Mouse (Mus musculus) intestine, postnatal 0 days (tissue): Measurements from ENCODE around the gene Nipal3. TPM values are rescaled to one million over a fixed set of nuclear protein-coding genes. Genes with fewer than 3 reads are reported as not detected.

Source experiments
- ATAC-seq: fragments of 200-750 bp; cut with Nextera tagmentation; 2 replicates; pipeline ENCODE4 v1.8.0; 2017; ENCODE audit warnings: mild to moderate bottlenecking, moderate TSS enrichment, moderate library complexity
- H3K27ac ChIP-seq: fragments of 300-500 bp; sonication (generic); 2 replicates; pipeline ENCODE4 v1.5.1; 2014; ENCODE audit warnings: mild to moderate bottlenecking, low read depth, low read length, moderate library complexity
- H3K27me3 ChIP-seq: fragments of 300-500 bp; sonication (generic); replicated peaks from 2 replicates; pipeline ENCODE4 v1.6.1; 2014; ENCODE audit warnings: low read length, mixed read lengths; ENCODE audit not compliant: control insufficient read depth, insufficient read depth
- H3K36me3 ChIP-seq: fragments of 300-500 bp; sonication (generic); 2 replicates; pipeline ENCODE4 v1.6.1; 2014; ENCODE audit warnings: mild to moderate bottlenecking, moderate library complexity; ENCODE audit not compliant: control insufficient read depth, insufficient read depth
- H3K4me1 ChIP-seq: fragments of 300-500 bp; sonication (generic); replicated peaks from 2 replicates; pipeline ENCODE4 v1.6.1; 2014; ENCODE audit warnings: antibody characterized with exemption, low read length, mixed read lengths; ENCODE audit not compliant: control insufficient read depth, insufficient read depth
- H3K4me2 ChIP-seq: fragments of 300-500 bp; sonication (generic); replicated peaks from 2 replicates; pipeline ENCODE4 v1.6.1; 2014; ENCODE audit warnings: low read depth, mild to moderate bottlenecking, moderate library complexity
- H3K4me3 ChIP-seq: fragments of 300-500 bp; sonication (generic); 2 replicates; pipeline ENCODE4 v1.5.1; 2014; ENCODE audit warnings: low read depth, low read length
- H3K9ac ChIP-seq: fragments of 300-500 bp; sonication (generic); 2 replicates; pipeline ENCODE4 v1.6.1; 2014; ENCODE audit warnings: mild to moderate bottlenecking, low read depth, low read length
- H3K9me3 ChIP-seq: fragments of 300-500 bp; sonication (generic); 2 replicates; pipeline ENCODE4 v1.6.1; 2016; ENCODE audit warnings: mixed run types; ENCODE audit not compliant: control insufficient read depth
- CTCF ChIP-seq: sonication (generic); IDR thresholded peaks from 2 replicates; pipeline ENCODE4 v1.5.1; 2016; ENCODE audit warnings: low read depth, mild to moderate bottlenecking, control low read depth, antibody characterized with exemption, moderate library complexity
- WGBS: fragments of 180-500 bp; shearing (Covaris S2); extraction: QIAGEN DNeasy Blood & Tissue Kit; methylation state at CpG from one replicate; pipeline ENCODE4 v1.1.7; 2014; 5-methylcytosine and 5-hydroxymethylcytosine counted together
- polyA plus RNA-seq: library from polyadenylated mRNA; unstranded; fragments of >200 nt; fragmentation: Nextera tagmentation; extraction: Ambion mirVana; gene quantifications from 2 replicates; pipeline ENCODE4 v1.2.1, GENCODE M21; 2015

Nipal3 gene
- polyA plus RNA-seq, 1 experiment from 2014 or later, result 5.7 TPM

DNA sequence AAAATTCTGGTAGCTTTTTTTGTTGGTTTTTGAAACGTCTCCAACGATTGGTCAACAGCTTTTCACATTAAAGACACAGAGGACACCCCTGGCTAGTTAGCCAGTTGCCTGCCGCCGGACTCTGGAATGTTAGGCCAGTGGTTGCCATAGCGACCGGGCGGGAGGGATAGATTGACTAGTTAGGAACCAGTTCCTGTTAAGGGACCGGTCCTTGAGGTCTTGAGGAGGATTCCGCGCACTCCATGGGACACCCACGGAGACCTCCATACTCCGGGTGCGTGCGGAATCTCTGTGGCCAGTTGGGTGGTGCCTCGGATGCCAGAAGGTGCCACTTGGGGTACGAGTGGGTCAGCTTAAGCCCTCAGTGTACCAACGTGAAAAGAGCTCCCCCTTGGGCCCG lies 972 bp upstream of the Nipal3 start:
- Histone ChIP-seq H3K27ac (no peak overlapping the region), H3K4me3 (no peak overlapping the region), H3K9ac (no peak overlapping the region), H3K36me3 (peaks cover 3% of the 10 kb centered on the region; the same call in 1 of the 2 replicates), H3K27me3 (no peaks in the 10 kb centered on the region), H3K9me3 (no peaks in the 10 kb centered on the region), H3K4me1 (no peaks in the 10 kb centered on the region; the same call in 1 of the 2 replicates), H3K4me2 (0 out of 2 replicates have a peak overlapping the region, but pooled peaks have one; percentile 21)
- 22% methylated on average over 18 of the region's 18 CpGs for WGBS
- ATAC-seq, result no peak
- TF ChIP-seq CTCF, result peak; percentile 11; the same call in 1 of the 2 replicates

- no peak overlapping the region for H3K9ac ChIP-seq
- 18% methylated on average over 9 of the region's 9 CpGs for WGBS
- peak overlapping the region; percentile 69 for H3K4me3 ChIP-seq
- peak overlapping the region; percentile 95 for H3K4me2 ChIP-seq
- peaks cover 6% of the 10 kb centered on the region; the same call in 1 of the 2 replicates for H3K36me3 ChIP-seq
- no peak overlapping the region for H3K27ac ChIP-seq
- H3K9me3 ChIP-seq, result no peaks in the 10 kb centered on the region
- no peaks in the 10 kb centered on the region for H3K27me3 ChIP-seq
- no peak for ATAC-seq
- TF ChIP-seq CTCF, result no peak
- H3K4me1 ChIP-seq, result no peaks in the 10 kb centered on the region; the same call in 1 of the 2 replicates
These were observed 556 bp upstream of the Nipal3 start for GRCm38 (mm10) chr4:135495397-135495791.

- peak; percentile 59 for TF ChIP-seq CTCF
- peak overlapping the region; percentile 69 for H3K4me3 ChIP-seq
- peak overlapping the region; percentile 50; the same call in 1 of the 2 replicates for H3K9ac ChIP-seq
- H3K4me2 ChIP-seq, result peak overlapping the region; percentile 95
- ATAC-seq, result peak; percentile 53
- H3K27me3 ChIP-seq, result no peaks in the 10 kb centered on the region
- H3K27ac ChIP-seq, result peak overlapping the region; percentile 46
- under 1% methylated on average over 33 of the region's 33 CpGs for WGBS
- H3K9me3 ChIP-seq, result no peaks in the 10 kb centered on the region
- no peaks in the 10 kb centered on the region; the same call in 1 of the 2 replicates for H3K4me1 ChIP-seq
- H3K36me3 ChIP-seq, result peaks cover 8% of the 10 kb centered on the region; the same call in 1 of the 2 replicates
These were observed 932 bp downstream of the Nipal3 start for GRCm38 (mm10) chr4:135493691-135494520.

- peak overlapping the region; percentile 69; the same call in 1 of the 2 replicates for H3K4me3 ChIP-seq
- WGBS, result 33% methylated on average over 4 of the region's 4 CpGs
- H3K4me1 ChIP-seq, result no peaks in the 10 kb centered on the region; the same call in 1 of the 2 replicates
- H3K27ac ChIP-seq, result 0 out of 2 replicates have a peak overlapping the region, but pooled peaks have one; percentile 7
- H3K4me2 ChIP-seq, result peak overlapping the region; percentile 95
- H3K36me3 ChIP-seq, result peaks cover 15% of the 10 kb centered on the region; the same call in 1 of the 2 replicates
- H3K9ac ChIP-seq, result peak overlapping the region; percentile 11; the same call in 1 of the 2 replicates
- ATAC-seq, result no peak
- no peak for TF ChIP-seq CTCF
- no peaks in the 10 kb centered on the region for H3K27me3 ChIP-seq
- H3K9me3 ChIP-seq, result no peaks in the 10 kb centered on the region
These were observed 1.6 kb downstream of the Nipal3 start for GRCm38 (mm10) chr4:135493271-135493670.

GRCm38 (mm10) chr4:135489256-135489655 lies 5.6 kb downstream of the Nipal3 start:
- ATAC-seq, result no peak
- WGBS, result 93% methylated on average over 7 of the region's 7 CpGs
- no peak for TF ChIP-seq CTCF
- H3K27ac ChIP-seq, result no peak overlapping the region
- no peaks in the 10 kb centered on the region for H3K9me3 ChIP-seq
- H3K27me3 ChIP-seq, result no peaks in the 10 kb centered on the region
- H3K4me1 ChIP-seq, result no peaks in the 10 kb centered on the region; the same call in 1 of the 2 replicates
- H3K9ac ChIP-seq, result no peak overlapping the region
- H3K36me3 ChIP-seq, result peaks cover 17% of the 10 kb centered on the region; the same call in 1 of the 2 replicates
- no peak overlapping the region for H3K4me2 ChIP-seq
- no peak overlapping the region for H3K4me3 ChIP-seq

GRCm38 (mm10) chr4:135486352-135486751 lies 8.5 kb downstream of the Nipal3 start:
- Histone ChIP-seq H3K27me3 (no peaks in the 10 kb centered on the region), H3K4me3 (no peak overlapping the region), H3K36me3 (peaks cover 17% of the 10 kb centered on the region; the same call in 1 of the 2 replicates), H3K4me1 (no peaks in the 10 kb centered on the region), H3K4me2 (no peak overlapping the region), H3K9me3 (no peaks in the 10 kb centered on the region), H3K9ac (no peak overlapping the region), H3K27ac (no peak overlapping the region)
- WGBS, result 89% methylated on average over 11 of the region's 11 CpGs
- ATAC-seq, result no peak
- TF ChIP-seq CTCF, result no peak
